Mouse (Mus musculus): ENCODE data around the gene Cdh13.

Cdh13 gene

DNA sequence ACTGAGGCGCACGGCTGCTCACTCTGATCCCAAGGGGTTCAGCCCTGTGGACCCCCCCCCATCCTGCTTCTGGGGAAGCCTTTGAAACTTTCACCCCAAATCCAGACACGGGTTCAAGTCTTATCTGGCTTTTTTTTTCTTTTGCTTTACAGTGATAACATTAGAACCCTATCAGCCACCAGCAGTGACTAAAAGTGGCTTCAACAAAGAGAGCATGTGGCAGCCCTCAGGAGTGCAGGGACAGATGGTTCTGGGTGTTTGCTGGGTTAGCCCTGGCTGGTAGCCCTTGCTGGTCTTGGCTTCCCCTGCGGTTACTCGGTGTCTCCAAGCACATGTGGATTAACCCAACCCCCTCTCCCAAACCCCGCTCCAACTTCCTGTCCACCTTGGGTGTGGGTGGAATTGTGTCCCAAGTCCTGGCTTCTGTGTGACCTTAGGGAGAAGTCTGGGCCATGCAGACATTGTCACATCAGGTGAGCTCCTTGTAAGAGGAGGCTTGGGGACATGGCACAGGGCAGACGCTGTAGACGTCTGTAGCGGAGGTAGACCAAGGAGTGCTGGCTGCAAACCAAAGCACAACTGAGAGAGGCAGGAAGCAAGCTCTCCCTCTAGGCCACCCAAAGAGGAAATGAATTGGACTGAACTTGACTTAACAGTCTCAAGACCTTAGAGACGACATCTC, 1069.6 kb downstream of the Cdh13 start:
- DNase-seq (ENCODE audit: low spot score): no peak

DNA sequence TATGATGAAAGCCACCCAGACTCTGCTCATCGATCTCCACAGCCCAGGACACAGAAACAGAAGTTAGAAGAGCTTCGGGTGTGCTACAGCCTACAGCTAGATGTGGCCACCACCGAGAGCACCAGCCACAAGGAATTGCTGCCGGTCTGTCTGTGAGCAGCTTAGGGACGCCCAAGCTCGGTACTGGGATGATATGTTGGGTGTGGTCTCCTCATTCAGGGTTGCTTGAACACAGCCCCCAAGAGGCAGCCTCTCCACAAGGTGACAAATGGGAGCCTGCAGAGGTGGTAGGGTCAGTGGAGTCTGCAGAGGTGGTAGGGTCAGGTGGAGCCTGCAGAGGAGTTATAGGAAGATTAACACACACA, 1070.1 kb downstream of the Cdh13 start:
- no peak for DNase-seq (ENCODE audit: low spot score)

DNA sequence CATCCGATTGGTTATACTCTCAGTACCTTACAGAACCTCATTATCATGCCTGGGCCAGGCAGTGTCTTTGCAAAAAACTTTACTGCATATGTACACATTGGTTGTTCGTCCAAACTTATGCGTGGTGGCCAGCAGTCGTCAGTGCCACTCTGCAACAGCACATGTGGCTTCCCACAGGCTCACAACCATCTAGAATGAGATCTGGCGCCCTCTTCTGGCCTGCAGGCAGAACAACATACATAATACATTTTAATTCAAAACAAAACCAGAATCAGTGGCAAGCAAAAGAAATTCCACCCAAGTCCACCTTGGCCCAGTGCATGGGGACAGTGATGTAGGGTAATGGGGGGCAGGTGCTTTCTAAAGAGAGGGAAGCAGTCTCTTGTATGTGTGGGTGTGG, 1073.1 kb downstream of the Cdh13 start:
- DNase-seq (ENCODE audit: low spot score): peak; percentile 22

DNA sequence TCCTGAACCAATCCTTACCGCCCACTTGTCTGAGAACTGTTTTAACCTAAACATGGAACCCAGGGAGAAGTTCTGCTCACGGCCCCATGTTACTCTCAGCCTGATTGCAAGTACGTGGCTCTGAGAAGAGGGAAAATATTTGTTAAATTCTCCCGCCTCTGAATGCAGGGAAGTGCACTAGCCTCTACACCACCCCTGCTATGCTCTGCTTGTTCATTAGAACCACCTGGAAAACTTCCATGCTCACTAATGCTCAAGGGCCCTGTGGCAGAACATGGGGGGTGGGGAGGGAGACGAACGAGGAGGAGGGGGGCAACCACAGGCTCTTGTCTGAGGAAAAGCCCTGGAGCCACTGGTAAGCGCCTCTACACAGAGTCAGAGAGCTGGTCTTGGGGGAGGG, 1074.6 kb downstream of the Cdh13 start:
- DNase-seq (ENCODE audit: low spot score): no peak

DNA sequence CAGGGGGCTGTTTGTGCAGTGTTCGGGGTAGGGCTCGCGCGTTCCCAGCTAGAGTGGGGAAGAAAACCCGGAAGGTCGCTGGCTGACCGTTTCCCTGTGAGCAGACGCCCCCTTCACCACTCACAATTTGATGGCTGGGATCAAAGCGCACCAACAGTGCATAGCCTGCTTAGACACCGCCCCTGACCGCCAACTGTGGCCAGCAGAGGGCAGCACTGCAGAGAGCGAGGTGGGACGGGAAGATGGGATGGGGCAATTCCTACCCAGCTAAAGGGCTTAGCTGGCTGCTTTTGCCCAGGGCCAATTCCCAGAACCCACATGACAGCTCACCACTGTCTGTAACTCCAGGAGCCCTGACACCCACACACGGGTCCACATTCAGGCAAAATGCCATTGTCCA, 1075.3 kb downstream of the Cdh13 start:
- peak; percentile 60 for DNase-seq (ENCODE audit: low spot score)

DNA sequence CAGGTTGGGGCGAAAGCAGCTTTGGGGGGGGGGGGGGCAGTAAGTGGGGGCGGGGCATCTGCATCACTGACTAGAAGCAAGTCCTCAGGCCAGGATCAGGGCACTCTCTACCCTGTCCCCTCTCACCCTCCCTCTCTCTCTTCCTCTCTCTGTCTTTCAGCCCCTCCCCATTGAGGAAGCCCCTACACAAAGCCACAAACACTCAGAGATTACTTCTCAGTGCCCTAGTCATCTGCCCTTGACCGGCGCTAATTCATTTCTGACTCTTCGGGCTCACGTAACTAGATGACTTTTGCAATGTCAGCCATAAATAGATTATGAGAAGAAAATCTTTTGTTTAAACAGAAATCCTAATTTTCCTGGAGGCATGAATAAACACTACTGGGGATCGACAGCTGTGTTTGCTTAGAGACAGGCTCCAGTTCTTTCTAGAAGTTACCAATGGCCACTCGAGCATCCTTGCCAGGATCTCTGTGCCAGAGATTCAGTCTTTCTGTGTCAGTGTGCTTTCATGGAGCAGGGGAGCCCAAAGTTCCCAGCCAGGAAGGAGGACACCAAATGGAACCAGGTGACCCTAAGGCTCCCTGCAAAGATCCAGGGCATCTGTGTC, 1077.3 kb downstream of the Cdh13 start:
- no peak for DNase-seq (ENCODE audit: low spot score)
